Mouse (Mus musculus) testis, postnatal 14 days (tissue): ENCODE measurements around the gene Hdac1.

Experiments used
- DNase-seq: peaks from one replicate; pipeline ENCODE4 v3.0.0; 2021; ENCODE audit warnings: low spot score

Gene Hdac1

DNA sequence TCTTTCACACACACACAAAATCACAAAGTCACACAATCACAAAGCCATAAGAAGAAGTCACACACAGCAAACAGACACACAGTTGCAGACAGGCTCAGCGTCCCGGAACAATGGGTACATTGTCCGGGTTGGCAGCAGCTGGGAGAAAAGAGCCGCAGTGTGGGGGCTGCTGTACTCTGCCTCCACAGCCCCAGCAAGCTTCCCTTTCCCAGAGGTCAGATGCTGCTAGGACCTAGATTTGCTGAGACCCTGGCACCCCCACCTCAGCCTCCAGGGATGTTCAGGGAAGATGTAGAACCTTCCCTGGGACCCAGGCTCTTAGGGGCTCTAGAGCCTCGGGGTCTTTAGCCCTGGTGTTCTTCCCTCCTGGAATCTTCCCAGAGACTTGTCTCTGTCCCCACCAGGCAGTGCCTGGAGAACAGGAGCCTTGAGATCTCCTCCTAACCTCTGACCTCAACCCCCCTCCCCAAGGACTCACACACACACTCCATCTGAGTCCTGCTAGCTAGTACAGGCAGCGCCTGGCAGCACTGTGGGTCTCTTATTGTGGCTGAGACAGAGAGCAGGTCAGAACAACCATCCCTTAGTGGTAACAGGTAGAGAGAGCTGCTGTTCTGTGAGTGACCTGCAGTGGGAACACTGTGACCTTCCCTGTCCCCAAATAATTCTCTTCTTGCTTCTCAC, 31.0 kb downstream of the Hdac1 start:
- DNase-seq, result peak; percentile 60

DNA sequence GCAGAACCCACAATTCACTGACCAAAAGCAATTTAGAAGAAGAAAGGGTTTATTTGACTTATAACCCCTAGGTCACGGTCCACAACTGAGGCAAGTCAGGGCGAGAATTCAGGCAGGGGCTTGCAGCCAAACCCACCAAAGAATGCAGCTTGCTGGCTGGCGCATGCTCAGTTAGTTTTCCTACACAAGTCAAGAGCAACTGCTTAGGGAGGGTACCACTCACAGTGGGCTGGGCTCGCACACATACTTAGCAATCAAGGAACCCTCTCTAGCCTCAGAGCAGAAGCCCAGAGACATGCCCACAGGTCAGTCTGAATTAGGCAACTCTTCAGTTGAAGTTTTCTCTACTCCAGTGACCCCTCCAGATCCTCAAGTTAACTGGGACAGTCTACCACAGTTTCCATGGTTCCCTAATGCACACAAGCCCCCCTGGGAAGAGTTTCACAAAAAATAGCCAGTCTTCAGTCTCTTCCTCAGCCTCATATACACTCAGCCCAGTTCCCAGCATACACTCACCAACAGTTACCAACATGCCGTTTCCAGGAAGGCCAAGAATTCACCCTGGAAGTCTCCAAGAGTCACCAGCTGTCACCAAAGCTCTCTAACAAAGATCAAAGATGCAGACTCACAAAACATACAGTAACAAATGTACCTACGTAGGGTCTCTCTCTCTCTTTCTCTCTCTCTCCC, 31.6 kb downstream of the Hdac1 start:
- DNase-seq, result no peak

DNA sequence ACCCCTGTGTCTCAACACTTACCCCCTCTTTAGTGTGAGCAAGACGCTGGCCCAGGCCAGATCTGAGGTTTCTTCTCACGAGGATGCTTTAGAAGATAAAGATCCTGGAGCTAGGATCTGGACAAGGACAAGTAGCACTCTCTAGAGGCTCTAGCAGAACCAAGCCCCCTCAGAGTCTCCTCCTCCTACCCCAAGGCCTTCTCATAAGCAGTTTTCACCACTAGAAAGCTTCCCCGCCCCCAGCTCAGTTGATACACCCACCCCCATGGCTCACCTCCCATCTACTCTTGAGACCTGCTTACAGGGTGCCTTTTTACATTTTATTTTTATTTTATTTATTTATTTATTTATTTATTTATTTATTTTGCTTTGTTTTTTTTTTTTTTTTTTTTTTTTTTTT, 32.9 kb downstream of the Hdac1 start:
- no peak for DNase-seq

DNA sequence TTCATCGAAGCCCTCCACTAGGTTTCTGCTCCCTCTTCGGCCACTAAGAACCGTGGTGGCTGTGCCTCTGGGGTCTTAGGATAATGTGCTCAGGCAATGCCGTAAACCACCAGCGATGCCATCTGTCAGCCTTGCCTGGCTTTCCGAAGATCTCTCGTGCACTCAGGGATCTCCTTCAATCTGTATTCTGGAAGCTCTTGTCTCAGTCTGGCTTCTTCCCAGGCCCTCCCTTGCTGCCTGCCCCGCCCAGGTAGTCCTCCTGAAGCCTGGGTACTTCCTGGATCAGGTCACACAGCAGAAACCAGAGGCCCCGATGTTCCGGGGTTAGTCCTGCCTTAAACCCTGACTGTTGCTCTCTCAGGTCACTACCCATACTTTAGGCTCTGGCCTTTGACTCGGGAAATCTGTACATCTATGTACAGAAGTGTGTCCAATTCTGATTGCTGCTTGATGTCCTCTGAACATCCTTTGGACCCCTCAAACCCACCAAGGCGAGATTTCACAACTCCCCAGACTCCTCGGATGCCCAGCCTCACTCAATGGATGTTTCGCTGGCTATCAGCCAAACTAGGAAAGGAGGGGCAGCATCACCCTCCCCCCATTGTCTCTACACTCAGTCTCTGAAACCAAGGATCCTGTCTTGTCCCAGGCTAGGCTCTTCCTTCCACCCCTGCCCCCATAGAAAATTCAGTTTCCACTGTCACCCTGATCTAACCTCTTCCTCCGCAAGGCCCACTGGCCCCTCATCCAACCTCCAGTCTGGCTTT, 33.5 kb downstream of the Hdac1 start:
- no peak for DNase-seq

DNA sequence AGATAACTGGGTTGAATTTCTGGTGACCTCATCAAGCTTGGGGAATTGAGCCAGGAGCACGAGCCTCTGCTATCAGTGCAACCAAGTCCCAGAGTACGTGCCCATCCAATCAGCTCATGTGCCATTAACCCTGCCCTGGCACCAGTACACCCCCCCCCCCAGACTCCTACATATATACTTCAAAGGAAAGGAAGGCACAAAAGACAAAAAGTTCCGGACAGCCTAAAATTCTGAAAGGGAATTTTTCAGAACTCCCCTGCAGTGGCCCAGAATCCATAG, 34.3 kb downstream of the Hdac1 start:
- no peak for DNase-seq

DNA sequence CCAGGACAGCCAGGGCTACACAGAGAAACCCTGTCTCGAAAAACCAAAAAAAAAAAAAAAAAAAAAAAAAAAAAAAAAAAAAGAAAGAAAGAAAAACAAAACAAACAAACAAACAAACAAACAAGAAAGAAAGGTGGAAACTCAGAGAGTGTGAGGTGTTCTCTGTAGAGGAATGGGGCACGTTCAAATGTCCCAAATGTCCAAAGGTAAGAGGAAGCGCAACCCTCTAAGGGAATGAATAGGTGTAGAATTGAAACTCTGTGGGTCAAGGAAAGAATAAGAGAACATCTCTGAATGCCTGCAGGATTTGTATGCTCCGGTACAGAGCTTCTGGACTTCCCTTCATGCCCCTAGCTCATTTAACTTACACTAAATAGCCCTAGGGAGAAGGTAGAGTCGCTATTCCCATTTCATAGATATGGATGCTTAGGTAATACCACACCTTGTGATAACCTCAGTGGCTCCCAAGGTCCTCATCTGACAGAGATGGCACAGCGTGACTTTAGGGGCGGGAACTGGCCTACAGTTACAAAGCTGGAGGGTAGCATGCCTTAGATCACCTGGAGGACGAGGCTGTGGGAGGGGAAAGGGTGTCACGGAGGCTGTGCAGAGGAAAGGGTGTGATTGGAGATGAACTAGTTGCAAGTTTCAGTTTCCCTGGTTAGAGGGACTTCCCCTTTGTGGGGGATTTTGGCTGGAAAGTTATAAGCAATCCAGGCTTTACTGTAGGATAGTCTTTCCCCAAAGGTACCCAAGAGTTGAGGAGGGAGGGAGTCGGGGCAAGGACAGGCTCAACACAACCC, 34.9 kb downstream of the Hdac1 start:
- no peak for DNase-seq

DNA sequence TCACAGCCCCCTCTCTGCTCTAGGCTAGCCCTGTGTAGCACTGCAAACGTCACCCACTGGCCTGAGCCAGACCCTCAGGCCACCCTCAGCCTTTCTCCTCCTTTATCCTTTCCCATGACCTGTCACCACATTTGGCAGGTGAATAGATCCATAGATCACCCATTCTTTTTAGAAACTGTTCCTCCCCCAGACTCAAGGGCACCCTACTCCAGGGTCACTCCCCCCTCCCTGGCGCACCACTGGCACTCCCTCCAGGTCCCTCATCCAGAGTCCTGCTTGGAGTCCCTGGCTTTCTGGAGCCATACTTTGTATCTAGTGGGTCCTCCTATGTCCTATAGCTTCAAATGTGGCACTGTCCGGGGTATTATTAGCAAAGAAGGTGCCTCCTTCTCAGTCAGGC, 37.0 kb downstream of the Hdac1 start:
- DNase-seq, result no peak

DNA sequence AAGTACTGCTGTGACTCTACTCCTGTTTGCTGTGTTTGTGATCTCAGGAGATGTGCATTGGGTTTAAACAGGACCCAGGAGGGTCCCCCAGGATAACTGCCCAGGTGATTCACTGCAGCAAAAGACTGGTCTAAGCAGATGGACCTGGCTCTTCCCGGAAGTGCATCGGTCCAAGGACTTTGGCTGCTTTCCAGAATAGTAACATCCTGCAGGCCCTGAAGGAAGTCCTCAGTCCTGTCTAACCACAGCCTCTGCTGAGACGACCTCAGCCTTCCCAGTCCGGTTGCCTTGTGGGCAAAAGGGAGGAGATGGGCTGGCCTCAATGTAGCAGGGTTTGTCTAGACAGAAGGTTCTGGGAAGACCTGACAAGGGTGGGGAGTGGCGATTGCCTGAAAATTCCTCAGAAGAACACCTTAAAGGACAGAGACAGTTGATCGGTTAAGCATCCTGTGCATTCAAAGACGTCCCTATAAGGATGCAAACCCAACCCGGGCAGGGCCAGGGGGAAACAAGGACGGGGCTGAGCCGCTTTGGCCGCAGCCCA, 39.5 kb downstream of the Hdac1 start:
- DNase-seq, result no peak

DNA sequence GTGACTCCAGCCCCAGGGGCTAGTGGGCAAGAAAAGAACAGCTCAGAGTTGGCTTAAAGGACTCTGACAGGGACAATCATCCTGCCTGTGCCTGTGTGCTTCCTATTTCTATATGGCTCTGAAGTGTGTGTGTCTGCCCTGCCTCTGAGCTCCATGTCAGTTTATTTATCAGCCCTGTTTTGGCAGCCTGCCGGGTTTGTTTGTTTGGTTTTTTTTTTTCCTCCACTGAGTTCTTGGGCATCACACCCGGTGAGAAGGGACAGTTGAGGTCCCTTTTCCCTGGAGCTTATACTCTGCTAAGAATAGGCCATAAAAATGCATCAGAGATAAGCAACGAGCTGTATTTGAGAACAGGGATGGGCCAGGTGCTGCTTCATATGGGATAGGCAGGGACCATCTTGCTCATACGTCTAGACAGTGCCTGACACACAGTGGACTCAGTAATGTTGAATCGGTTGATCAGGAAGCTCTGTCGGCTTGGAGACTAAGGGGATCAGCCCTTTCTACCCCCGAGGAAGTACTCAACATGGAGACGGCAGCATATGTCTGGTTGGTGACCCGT, 40.1 kb downstream of the Hdac1 start:
- no peak for DNase-seq

DNA sequence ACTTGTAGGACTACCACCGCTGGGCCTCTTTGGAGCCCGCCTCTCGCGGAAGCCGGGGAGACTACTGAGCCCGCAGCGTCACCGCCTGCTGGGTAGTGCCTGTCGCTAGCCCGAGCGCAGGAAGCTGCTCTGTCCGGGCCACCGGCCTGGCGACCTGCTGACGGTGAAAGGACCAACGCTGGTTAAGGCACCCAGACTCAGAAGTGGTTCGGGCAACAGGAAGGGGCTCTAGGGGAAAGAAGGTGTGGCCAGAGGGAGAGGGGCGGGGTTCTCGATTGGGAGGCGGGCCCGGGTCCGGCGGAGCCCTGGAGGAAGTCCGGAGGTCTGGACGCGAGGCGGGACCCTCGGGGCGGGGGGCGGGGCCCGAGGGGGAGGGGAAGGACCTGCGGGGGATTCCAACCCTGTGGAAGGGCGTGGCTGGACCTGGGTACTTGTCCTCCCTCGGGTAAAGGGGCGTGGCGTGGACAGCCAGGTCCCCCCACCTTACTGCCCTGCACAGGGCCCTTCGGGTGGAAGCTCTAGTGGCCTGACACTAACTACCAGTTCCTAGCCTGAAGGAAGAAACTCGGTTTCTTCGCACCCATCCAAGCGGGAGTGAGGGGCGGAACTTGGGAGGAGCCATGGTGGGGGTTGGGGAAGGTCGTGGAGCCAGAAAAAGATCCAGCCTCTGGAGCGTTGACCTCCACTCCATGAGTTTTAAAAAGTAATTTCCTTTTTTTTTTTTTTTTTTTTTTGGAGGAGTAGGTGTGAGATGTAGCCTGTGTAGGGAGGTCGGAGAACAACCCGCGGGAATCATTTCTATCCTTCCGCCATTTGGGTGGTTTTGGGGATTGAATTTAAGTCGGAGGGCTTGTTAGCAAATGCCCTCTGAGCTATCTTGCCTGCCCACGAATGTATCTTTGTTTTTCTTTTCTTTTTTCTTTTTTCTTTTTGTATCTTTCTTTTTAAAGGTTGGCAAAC, 41.6 kb downstream of the Hdac1 start:
- peak; percentile 91 for DNase-seq

DNA sequence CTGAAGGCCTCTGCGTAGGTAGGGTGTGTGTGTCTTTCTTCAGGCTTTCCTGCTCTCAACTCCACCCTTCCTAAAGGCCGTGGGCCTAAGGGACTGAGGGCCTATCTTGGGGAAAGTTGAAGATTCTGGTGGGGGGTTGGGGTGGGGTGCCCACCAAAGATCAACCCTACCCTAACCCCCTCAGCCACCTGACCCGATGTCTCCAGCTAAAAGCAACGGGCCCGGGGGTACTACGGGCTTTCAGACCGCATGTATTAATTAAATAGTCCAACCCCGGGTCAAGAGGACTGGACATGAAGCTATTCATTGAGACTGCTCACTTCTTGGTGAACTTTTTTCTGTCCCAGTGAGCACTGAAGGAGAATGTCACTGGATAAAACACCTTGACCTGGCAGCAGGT, 42.5 kb downstream of the Hdac1 start:
- DNase-seq, result no peak

DNA sequence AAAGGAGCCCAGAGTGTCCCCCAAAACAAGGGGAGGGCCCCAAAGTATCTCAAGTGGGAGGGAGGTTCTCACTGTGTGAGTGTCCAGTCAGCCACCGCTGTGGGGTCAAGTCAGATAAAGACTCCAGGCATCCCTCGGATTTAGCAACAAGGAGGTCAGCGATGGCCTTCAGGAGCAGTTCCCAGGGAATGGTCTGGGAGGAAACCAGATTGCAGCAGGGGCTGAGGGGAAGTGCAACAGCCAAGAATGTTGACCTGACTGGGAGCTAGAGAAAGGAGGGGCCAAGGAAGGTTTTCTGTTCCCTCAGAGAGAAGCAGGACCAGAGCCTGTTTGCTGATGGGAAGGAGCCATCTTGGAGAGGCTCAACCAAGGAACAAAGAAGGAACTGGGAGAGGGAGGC, 43.6 kb downstream of the Hdac1 start:
- peak; percentile 75 for DNase-seq

DNA sequence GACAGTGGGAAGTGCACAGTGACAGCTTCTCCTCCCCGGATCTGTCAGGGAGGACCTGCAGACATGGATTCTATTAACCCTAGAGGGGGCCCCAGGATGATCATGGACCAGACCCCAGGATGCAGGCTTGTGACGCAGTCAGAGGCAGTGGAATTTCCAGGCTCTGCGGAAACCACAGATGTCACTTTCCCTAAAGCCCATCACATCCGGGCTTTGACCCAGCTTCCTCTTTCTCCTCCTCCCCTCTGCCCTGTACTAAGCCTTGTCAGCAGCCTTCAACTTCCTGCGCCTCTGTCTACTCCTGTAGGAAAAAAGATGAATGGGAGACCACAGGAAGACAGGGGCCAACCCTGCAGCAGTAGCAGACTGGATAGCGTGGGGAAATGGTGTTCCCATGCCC, 45.9 kb downstream of the Hdac1 start:
- DNase-seq, result no peak

DNA sequence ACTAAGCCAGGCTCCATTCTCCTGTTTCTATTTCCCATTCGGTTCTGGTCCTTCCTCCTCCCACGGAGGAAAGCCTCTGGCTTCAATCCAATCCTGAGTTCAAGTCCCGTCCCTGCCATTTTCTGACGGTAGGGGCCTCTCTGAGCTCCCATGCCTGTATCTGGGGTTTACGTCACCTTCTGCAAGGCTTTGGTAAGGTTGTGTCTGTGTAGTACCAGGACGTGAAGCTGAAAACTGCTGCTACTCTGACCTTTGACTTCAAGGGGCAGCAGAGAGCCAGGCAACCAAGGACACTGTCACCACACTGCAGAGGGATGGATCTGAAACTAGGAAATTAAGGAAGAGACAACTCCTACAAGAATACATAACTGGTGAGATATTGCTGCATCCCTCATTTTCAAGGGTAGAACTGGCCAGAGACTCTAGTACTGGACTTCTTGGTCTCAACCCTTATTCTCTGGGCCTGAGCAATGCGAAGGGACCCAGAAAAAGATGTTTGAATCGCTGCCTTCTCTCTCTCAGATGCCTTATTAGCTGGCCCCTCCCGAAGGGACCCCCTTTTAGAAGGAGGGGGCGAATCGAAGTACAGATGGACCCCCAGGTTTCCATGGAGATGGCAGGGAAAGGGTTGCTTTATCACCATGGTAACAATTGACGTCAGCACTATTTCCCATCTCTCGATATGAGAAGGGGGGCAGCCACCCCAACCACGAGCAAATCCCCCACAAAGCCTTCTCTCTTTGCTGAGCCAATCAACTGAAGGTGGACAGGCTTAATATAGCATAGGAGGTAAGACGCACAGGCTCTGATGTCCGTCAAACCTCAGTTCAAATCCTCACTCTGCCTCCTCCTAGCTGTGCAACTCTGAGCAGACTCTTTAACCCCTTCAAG, 46.6 kb downstream of the Hdac1 start:
- no peak for DNase-seq

DNA sequence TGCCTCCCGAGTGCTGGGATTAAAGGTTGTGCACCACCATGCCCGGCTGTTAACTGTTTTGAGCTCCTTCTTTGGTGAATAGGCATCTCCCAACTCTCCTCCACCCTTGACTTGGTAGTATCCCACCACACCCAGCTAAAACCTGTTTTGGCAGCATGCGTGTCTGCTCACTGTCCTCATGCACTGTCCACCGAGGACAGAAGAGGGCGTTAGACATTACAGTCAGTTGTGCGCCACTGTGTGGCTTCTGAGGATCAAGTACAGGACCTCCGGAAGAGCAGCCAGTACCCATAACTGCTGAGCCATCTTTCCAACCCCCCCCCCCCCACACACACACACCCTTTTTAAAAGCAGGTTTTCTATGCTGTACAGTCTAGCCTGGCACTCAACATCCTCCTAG, 47.8 kb downstream of the Hdac1 start:
- DNase-seq, result no peak

DNA sequence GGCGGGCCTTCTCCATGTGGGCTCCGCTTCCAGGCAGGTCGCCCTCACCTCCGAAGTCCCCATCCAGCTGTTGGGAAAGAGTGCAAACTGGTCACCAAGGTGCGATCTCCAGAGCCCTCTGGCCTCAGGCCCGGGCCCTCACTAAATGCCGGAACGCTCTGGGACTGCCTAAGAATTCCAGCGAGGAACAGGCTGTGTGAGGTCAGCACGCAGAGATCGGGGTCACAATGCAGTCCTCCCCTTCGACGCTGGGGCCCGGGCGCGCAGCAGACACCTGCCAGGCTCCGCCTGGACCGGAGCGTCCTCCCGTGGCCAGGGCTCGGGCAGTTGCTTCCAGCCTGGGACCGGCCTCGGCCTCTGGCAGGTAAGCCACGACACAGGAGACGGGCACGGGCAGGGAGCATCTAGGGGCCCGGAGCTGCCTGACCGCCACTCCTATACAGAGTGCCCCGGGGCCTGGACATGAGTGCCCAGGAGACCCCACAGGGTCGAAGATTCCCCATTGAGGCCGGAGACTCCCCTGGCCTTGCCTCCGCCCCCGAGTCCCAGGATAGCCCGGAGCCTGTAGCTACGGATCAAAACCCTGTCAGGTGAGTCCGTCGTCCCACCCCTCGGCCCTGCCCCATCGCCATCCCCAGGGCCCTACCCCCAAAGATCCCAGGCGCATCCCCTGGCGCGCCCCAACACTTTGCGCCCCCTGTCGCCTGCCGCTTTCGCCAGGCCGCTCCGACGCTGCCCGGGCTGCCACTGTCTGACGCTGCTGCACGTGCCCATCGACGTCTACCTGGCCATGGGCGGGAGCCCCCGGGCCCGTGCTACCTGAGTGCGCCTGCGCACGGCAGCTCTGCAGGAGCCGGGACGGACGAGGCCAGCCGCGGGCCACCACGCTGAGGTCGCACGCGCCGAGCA, 51.3 kb downstream of the Hdac1 start, which contains the start of the genes Tssk3 and Fam229a:
Tssk3 (minus strand) TSS at position 51 of the 909 bp plus-strand sequence.
Fam229a (plus strand) TSS at position 219 of the 909 bp plus-strand sequence.
- DNase-seq, result peak; percentile 83

DNA sequence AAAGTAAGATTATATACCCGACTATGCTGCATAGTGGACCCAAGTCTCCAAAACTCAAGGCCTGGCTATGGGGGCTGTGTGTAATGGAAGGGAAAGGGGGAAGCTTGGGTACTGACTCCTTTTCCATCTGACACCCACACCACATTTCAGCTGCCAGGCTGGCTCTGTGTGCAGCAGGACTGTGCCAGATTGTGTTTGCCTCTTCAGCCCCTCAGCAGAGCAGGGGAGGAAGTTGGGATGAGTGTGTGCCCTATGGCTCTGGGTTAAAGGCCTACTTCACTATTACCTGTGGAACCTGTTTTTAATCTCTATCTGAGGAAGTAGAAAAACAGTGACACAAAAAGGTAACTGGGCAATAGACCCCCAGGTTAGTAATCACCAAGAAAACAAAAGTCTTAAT, 61.4 kb downstream of the Hdac1 start:
- no peak for DNase-seq

DNA sequence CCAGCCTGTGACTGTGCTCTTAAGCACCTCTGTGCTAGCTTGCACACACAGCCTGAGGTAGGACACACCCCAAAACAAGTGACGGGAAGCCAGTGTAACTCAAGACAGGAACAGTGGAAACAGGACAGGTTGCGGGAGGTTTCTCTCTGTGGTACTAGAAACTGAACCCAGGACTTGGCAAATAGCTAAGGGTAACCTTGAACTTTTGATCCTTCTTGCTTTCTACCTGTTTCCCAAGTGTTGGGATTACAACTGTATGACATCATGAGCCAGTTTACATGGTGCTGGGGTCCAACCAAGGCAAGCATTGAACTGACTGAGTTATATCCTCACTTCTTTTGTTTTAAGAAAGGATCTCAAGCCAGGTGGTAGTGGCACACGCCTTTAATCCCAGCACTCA, 62.6 kb downstream of the Hdac1 start:
- DNase-seq, result no peak

DNA sequence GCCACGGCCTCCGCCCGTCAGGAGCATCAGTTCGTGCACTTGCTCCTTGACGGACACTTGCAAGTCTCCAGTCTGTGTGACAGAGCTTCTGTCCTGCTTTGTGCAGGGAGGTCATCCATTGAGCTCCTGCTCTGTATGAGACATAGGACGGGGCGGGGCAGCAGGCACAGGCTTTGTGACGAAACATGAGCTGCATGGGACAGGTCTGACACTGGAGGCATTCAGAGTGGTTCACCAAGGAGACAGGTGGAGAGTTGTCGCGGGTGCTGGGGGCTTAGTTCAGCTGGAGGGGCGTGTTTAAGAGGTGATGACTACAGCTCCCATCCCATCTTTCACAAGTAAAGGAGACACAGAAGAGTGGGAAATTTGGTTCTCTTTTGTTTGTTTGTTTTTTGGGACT, 66.5 kb downstream of the Hdac1 start:
- DNase-seq, result no peak
